Mouse (Mus musculus) lung, embryonic 16.5 days (tissue): ENCODE measurements around the gene Vwa7. TPM values are rescaled to one million over a fixed set of nuclear protein-coding genes. Genes with fewer than 3 reads are reported as not detected.
A peak's percentile ranks its signal among the peaks of the same experiment; 100 is the strongest.

Source experiments
- ATAC-seq: fragments of 200-750 bp; cut with Nextera tagmentation; 2 replicates; pipeline ENCODE4 v1.8.0; 2017; ENCODE audit warnings: low read depth, mild to moderate bottlenecking, moderate library complexity
- H3K27ac ChIP-seq: fragments of 300-500 bp; sonication (generic); 2 replicates; pipeline ENCODE4 v1.5.1; 2014; ENCODE audit warnings: mild to moderate bottlenecking, control low read depth, low read length
- H3K27me3 ChIP-seq: fragments of 300-500 bp; sonication (generic); 2 replicates; pipeline ENCODE4 v1.6.1; 2014; ENCODE audit warnings: low read depth, low read length, mixed read lengths; ENCODE audit not compliant: control insufficient read depth, insufficient read depth
- H3K36me3 ChIP-seq: fragments of 300-500 bp; sonication (generic); 2 replicates; pipeline ENCODE4 v1.6.1; 2014; ENCODE audit warnings: low read length; ENCODE audit not compliant: control insufficient read depth, insufficient read depth
- H3K4me1 ChIP-seq: fragments of 300-500 bp; sonication (generic); replicated peaks from 2 replicates; pipeline ENCODE4 v1.6.1; 2014; ENCODE audit warnings: low read length, mixed read lengths; ENCODE audit not compliant: control insufficient read depth, insufficient read depth
- H3K4me2 ChIP-seq: fragments of 300-500 bp; sonication (generic); 2 replicates; pipeline ENCODE4 v1.6.1; 2014; ENCODE audit warnings: low read depth, low read length, control low read depth
- H3K4me3 ChIP-seq: fragments of 300-500 bp; sonication (generic); 2 replicates; pipeline ENCODE4 v1.5.1; 2014; ENCODE audit warnings: mild to moderate bottlenecking, low read length, control low read depth
- H3K9ac ChIP-seq: fragments of 300-500 bp; sonication (generic); 2 replicates; pipeline ENCODE4 v1.6.1; 2014; ENCODE audit warnings: low read length, control low read depth
- H3K9me3 ChIP-seq: fragments of 300-500 bp; sonication (generic); 2 replicates; pipeline ENCODE4 v1.6.1; 2016; ENCODE audit warnings: low read length; ENCODE audit not compliant: control insufficient read depth
- WGBS: fragments of 180-500 bp; shearing (Covaris S2); extraction: QIAGEN DNeasy Blood & Tissue Kit; methylation state at CpG from one replicate; pipeline ENCODE4 v1.1.7; 2014; 5-methylcytosine and 5-hydroxymethylcytosine counted together
- polyA plus RNA-seq: library from polyadenylated mRNA; unstranded; fragments of >200 nt; fragmentation: Nextera tagmentation; extraction: Ambion mirVana; gene quantifications from 2 replicates; pipeline ENCODE4 v1.2.1, GENCODE M21; 2015

Vwa7 gene
- polyA plus RNA-seq, 1 experiment from 2014 or later = 0.14 TPM

DNA sequence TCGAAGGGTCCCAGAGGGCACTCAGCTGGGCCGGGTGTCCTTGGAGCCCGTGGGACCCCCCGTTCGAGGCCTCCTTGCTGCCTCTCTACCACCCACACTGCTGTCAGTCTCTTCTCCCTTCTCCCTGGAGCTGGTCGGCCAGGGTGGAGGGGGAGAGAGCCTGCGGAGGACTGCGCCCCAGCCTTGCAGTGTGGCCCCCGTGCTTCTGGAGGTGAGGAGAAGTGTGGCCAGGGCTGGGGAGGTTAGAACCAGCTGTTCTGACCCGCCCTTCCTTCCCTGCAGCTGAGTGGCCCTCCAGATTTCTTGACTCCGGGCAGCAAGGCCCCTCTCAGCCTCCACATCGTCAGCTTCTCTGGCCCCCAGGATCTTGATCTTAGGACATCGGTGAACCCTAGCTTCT is 7.9 kb downstream of the Vwa7 start:
- no peak overlapping the region for H3K4me3 ChIP-seq
- no peak for ATAC-seq
- H3K36me3 ChIP-seq = no peaks in the 10 kb centered on the region
- H3K4me1 ChIP-seq = peaks cover 6% of the 10 kb centered on the region
- H3K27ac ChIP-seq = no peak overlapping the region
- 55% methylated on average over 13 of the region's 13 CpGs for WGBS
- H3K27me3 ChIP-seq = no peaks in the 10 kb centered on the region
- peak overlapping the region; percentile 24; the same call in 1 of the 2 replicates for H3K9ac ChIP-seq
- no peak overlapping the region for H3K4me2 ChIP-seq
- H3K9me3 ChIP-seq = no peaks in the 10 kb centered on the region

DNA sequence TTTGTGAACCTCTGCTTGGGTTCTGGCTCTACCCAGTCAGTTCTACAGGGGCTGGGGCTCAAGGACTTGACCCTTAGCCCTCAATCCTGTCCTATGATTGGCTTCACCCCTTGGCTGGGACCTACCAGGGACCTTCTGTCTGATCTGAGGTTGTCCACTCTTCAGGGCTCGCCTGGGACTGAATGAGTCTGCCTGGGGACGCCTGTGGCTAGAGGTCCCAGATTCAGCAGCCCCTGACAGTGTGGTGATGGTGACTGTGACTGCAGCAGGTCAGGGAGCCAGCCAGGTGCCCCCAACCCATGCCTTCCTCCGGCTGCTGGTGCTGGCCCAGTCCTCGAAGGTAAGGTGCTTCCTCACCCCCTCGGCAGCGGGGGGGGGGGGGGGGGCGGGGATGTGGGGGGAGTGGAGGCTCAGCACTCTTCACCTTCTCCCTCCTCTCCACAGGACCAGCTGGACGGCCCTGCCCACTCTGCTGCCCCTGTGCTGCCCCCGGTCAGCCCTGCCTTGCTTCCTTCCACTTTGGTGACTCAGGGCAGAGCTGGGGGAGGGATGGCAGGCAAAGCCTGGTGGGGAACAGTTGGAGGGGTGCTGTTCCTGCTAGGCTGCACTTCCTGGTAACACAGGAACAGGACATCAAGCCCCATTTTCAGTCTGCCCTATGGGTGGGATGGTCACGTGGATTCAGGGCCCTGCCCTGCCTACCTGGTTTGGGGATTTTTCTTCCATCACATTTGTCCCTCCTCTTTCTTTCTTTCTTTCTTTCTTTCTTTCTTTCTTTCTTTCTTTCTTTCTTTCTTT is 8.5 kb downstream of the Vwa7 start:
- Histone ChIP-seq H3K27me3 (no peaks in the 10 kb centered on the region), H3K4me1 (peaks cover 6% of the 10 kb centered on the region), H3K27ac (no peak overlapping the region), H3K4me2 (no peak overlapping the region), H3K9me3 (no peaks in the 10 kb centered on the region), H3K36me3 (no peaks in the 10 kb centered on the region), H3K9ac (no peak overlapping the region), H3K4me3 (no peak overlapping the region)
- ATAC-seq = no peak
- WGBS = 42% methylated on average over 8 of the region's 10 CpGs

DNA sequence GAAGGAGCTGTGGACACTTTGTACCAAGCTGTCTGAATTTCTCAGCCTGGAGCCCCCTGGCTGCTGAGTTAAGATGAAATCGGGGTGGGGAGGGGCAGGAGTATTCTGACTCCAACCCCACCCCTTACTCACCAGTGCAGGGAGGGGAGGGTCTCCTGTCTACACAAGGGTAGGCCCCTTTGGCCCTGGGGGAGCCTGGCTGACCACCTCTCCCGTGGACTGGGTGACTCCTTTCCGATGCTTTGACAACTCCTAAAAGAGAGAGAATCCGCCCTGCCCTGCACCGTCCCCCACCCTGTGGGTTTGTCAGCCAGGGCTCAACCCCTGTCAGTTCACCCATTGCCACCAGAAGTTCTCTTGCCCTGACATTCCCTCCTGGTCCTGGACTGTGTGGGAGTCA is 9.8 kb downstream of the Vwa7 start:
- H3K36me3 ChIP-seq = no peaks in the 10 kb centered on the region
- no peak overlapping the region for H3K4me3 ChIP-seq
- H3K27me3 ChIP-seq = no peaks in the 10 kb centered on the region
- no peak overlapping the region for H3K4me2 ChIP-seq
- H3K9me3 ChIP-seq = no peaks in the 10 kb centered on the region
- H3K27ac ChIP-seq = no peak overlapping the region
- no peak for ATAC-seq
- 74% methylated on average over 5 of the region's 5 CpGs for WGBS
- peaks cover 6% of the 10 kb centered on the region for H3K4me1 ChIP-seq
- no peak overlapping the region for H3K9ac ChIP-seq

DNA sequence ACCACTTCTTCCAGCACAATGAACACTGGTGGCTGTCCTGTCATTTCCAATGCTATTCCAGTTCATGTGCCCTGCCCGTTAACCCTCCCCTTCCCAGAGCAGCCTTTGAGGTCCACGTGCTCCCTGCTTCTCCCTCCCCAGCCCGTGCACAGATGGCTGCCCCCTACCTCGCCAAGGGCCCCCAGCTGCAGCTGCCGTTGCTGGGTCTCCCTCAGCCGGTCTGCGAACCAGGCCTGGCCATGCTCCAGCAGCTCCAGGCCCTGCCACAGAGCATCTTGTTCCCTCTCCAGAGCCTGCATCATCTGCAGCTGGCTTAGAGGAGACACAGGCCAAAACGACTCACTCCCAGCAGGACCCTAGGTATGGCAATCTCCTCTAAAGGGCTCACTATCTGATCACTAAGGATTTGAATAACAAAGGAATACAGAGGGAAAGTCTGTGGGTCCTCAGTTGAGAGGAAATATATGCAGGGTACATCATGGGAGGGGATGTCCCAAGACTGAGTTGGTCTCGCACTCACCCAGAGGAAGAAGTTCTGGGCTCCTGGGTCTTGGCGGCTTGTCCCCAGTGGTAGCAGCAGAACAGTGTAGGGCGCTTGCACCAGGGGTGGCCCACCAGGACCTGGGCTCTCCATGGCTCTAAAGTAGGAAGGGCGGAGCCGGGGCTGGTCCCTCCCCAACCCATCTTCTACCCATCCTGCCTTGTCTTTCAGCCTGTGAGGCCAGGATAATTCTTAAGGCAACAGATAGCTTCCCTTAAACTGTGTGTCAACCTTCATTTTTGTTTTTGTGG is 11.1 kb downstream of the Vwa7 start, which contains the start of gene Sapcd1:
TSS of gene Sapcd1 (minus strand) at position 740 of the 792 bp plus-strand sequence.
- H3K9me3 ChIP-seq = no peaks in the 10 kb centered on the region
- peak within 1 kb of the TSS; percentile 18; the same call in 1 of the 2 replicates for H3K4me2 ChIP-seq
- ATAC-seq = peak; percentile 57
- H3K27ac ChIP-seq = peak within 1 kb of the TSS; percentile 26
- whole genome bisulfite sequencing = 37% methylated on average over 13 of the region's 13 CpGs
- H3K27me3 ChIP-seq = no peaks in the 10 kb centered on the region
- peak within 1 kb of the TSS; percentile 47 for H3K9ac ChIP-seq
- H3K4me3 ChIP-seq = no peak within 1 kb of the TSS
- H3K36me3 ChIP-seq = no peaks in the 10 kb centered on the region
- H3K4me1 ChIP-seq = peaks cover 6% of the 10 kb centered on the region

DNA sequence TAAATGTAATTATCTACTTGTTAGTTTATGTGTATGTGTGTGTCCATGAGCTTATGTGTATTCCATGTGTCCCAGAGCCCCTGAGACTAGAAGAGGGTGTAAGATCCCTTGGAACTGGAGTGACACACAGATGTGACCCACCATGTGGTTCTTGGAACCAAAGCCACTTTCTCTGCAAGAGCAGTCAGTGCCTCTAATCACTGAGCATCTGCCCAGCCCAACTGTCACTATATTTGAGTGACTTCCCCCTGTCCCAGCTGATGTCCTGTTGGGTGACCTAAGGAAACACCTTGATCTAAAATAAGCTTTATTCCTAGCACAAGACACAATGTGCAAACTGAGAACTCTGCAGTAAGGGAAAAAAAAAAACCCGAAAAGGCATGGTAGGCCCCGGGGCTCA is 11.9 kb downstream of the Vwa7 start:
- Histone ChIP-seq H3K36me3 (no peaks in the 10 kb centered on the region), H3K27ac (no peak overlapping the region), H3K4me3 (no peak overlapping the region), H3K4me2 (no peak overlapping the region), H3K27me3 (no peaks in the 10 kb centered on the region), H3K9ac (no peak overlapping the region), H3K9me3 (no peaks in the 10 kb centered on the region), H3K4me1 (peaks cover 6% of the 10 kb centered on the region)
- ATAC-seq = no peak
- 74% methylated on average over 2 of the region's 2 CpGs for WGBS

DNA sequence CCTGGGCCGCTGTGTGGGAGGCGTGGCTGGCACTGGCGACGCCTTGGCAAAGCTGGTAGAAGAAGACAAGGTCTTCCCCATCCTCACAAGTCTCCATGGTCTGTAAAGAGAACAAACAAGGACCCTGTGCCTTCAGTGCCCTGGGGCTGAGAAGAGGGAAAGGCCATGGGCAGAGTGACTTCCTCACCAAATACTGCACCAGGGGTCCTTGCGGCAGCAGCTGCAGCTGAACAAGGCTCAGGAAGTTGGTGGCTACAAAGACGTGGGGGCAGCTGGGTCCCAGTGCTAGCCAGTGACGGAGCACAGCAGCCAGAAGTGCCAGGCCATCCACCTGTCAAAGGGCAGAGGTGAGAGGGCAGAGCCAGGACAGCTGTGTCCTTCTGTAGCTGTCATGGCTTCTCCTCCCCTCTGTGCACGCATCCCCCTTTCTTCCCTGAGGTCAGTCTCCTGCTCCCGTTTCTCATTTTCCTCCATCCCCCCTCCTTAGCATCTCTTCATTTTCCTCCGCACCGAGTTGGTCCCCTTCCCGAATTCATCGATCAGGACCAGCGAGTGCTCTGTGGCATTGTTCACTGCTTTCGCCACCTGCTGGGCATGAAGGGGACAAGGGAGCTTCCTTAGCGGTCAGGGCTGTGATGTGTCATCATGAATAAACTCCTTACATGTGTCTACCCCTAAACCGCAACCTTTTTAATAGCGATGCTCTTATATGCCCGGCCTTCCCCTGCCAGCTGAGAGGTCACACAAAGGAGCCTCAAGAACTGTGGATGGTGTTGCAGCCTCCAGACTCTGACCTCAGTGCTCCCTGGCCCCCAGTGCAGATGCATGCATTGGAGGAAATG is 13.5 kb downstream of the Vwa7 start:
- Histone ChIP-seq H3K9ac (no peak overlapping the region), H3K27ac (no peak overlapping the region), H3K4me2 (no peak overlapping the region), H3K9me3 (no peaks in the 10 kb centered on the region), H3K36me3 (no peaks in the 10 kb centered on the region), H3K4me3 (no peak overlapping the region), H3K4me1 (peaks cover 5% of the 10 kb centered on the region), H3K27me3 (no peaks in the 10 kb centered on the region)
- 30% methylated on average over 19 of the region's 19 CpGs for WGBS
- ATAC-seq = no peak

DNA sequence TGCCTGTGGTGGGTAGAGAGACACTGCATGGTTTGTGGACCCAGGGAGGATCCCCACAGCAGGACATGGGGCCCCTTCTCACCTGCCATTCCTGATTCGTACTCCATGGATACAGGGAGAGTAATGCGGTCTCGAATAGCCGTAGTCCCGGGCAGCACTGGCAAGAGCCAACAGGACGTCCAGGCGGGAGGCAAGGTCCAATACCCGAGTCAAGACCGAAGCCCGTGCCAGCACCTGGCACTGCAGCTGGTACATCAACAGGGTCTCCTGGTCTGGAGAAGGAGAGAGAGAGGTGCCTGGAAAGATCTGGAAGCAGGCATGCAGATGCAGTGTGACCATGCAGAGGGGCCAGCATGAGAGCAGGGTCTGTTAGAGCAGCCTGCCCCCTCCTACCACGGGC is 14.9 kb downstream of the Vwa7 start:
- Histone ChIP-seq H3K9ac (no peak overlapping the region), H3K27me3 (no peaks in the 10 kb centered on the region), H3K4me2 (no peak overlapping the region), H3K36me3 (no peaks in the 10 kb centered on the region), H3K4me3 (no peak overlapping the region), H3K9me3 (no peaks in the 10 kb centered on the region), H3K27ac (no peak overlapping the region), H3K4me1 (peaks cover 3% of the 10 kb centered on the region)
- 86% methylated on average over 11 of the region's 11 CpGs for WGBS
- ATAC-seq = no peak

DNA sequence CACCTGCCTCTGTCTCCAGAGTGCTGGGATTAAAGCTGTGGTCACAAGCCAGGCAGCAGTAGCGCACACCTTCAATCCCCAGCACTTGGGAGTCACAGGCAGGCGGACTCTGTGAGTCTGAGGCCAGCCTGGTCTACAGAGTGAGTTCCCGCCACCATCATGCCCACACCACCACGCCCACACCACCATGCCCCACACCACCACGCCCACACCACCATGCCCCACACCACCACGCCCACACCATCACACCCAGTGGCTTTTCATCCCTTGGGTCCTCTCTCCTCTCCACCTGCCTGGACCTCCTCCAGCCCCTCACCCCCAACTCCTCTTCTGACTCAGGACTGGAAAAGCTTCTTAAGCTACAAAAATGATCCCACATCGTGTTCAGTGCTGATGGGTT is 15.5 kb downstream of the Vwa7 start:
- Histone ChIP-seq H3K4me1 (peaks cover 3% of the 10 kb centered on the region), H3K4me2 (no peak overlapping the region), H3K9ac (no peak overlapping the region), H3K27me3 (no peaks in the 10 kb centered on the region), H3K9me3 (no peaks in the 10 kb centered on the region), H3K4me3 (no peak overlapping the region), H3K36me3 (no peaks in the 10 kb centered on the region), H3K27ac (no peak overlapping the region)
- ATAC-seq = no peak
- 74% methylated on average over 7 of the region's 7 CpGs for WGBS
